Mouse (Mus musculus) G1E (cell line): ENCODE results near the gene Ubald2.

ENCODE experiments used
- CTCF ChIP-seq: IDR thresholded peaks from 2 replicates; pipeline ENCODE4 v1.5.1; 2012; ENCODE audit warnings: low read depth, low read length, inconsistent platforms, mixed read lengths
- GATA1 ChIP-seq: IDR thresholded peaks from 2 replicates; pipeline ENCODE4 v1.6.1; 2012; ENCODE audit warnings: borderline replicate concordance, low read length, inconsistent platforms, mixed read lengths
- TAL1 ChIP-seq: conservative IDR thresholded peaks from 2 replicates; pipeline ENCODE4 v1.6.1; 2012; ENCODE audit warnings: low read depth, low read length, inconsistent platforms, mixed read lengths

- TF ChIP-seq CTCF = no peak
- TF ChIP-seq GATA1 = no peak
- no peak for TF ChIP-seq TAL1
Observed at GRCm38 (mm10) chr11:116396934-116397330, 37.0 kb upstream of the Ubald2 start.
